Mouse (Mus musculus) neural tube, embryonic 12.5 days (tissue): Measurements from ENCODE around the gene Dsp. TPM values are rescaled to one million over a fixed set of nuclear protein-coding genes. Genes with fewer than 3 reads are reported as not detected.
A peak's percentile ranks its signal among the peaks of the same experiment; 100 is the strongest.

Experiments
- ATAC-seq: fragments of 200-750 bp; cut with Nextera tagmentation; 2 replicates; pipeline ENCODE4 v1.8.0; 2017; ENCODE audit warnings: low read depth, mild to moderate bottlenecking, moderate TSS enrichment, moderate library complexity; ENCODE audit not compliant: low FRiP score
- H3K27ac ChIP-seq: fragments of 300-500 bp; sonication (generic); 2 replicates; pipeline ENCODE4 v1.5.1; 2016
- H3K27me3 ChIP-seq: fragments of 300-500 bp; sonication (generic); replicated peaks from 2 replicates; pipeline ENCODE4 v1.6.1; 2016; ENCODE audit warnings: mild to moderate bottlenecking
- H3K36me3 ChIP-seq: fragments of 300-500 bp; sonication (generic); 2 replicates; pipeline ENCODE4 v1.6.1; 2016; ENCODE audit warnings: mild to moderate bottlenecking
- H3K4me1 ChIP-seq: fragments of 300-500 bp; sonication (generic); 2 replicates; pipeline ENCODE4 v1.6.1; 2016
- H3K4me2 ChIP-seq: fragments of 300-500 bp; sonication (generic); replicated peaks from 2 replicates; pipeline ENCODE4 v1.6.1; 2016; ENCODE audit warnings: mild to moderate bottlenecking
- H3K4me3 ChIP-seq: fragments of 300-500 bp; sonication (generic); 2 replicates; pipeline ENCODE4 v1.5.1; 2016
- H3K9ac ChIP-seq: fragments of 300-500 bp; sonication (generic); 2 replicates; pipeline ENCODE4 v1.6.1; 2016; ENCODE audit warnings: mild to moderate bottlenecking
- H3K9me3 ChIP-seq: fragments of 300-500 bp; sonication (generic); 2 replicates; pipeline ENCODE4 v1.6.1; 2016; ENCODE audit warnings: mild to moderate bottlenecking
- WGBS: fragments of 180-500 bp; shearing (Covaris S2); methylation state at CpG from one replicate; pipeline ENCODE4 v1.1.7; 2016; 5-methylcytosine and 5-hydroxymethylcytosine counted together
- polyA plus RNA-seq: library from polyadenylated mRNA; unstranded; fragments of >200 nt; fragmentation: Nextera tagmentation; extraction: Ambion mirVana; gene quantifications from 2 replicates; pipeline ENCODE4 v1.2.1, GENCODE M21; 2016

The Dsp gene
- polyA plus RNA-seq, 1 experiment from 2014 or later, result 0.61 TPM

- 82% methylated on average over 6 of the region's 6 CpGs for WGBS
Measured at GRCm38 (mm10) chr13:38201413-38201812, 50.3 kb downstream of the Dsp start.

DNA sequence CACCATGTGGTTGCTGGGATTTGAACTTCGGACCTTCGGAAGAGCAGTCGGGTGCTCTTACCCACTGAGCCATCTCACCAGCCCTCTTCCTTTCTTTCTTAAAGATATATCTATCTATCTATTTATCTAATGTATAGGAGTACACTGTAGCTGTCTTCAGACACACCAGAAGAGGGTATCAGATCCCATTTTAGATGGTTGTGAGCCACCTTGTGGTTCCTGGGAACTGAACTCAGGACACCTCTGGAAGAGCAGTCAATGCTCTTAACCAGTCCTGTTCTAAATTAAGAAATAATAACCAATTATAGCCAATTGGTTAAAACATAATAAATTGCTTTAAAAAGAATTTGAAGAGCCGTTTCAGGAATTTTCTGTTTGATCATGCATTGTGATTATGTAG lies 53.1 kb downstream of the Dsp start:
- peaks cover 12% of the 10 kb centered on the region for H3K4me1 ChIP-seq
- H3K9ac ChIP-seq, result no peak overlapping the region
- H3K4me2 ChIP-seq, result peak overlapping the region; percentile 59
- H3K4me3 ChIP-seq, result no peak overlapping the region
- no peaks in the 10 kb centered on the region for H3K27me3 ChIP-seq
- no peaks in the 10 kb centered on the region for H3K36me3 ChIP-seq
- H3K9me3 ChIP-seq, result no peaks in the 10 kb centered on the region
- WGBS, result 49% methylated on average over 4 of the region's 4 CpGs
- no peak for ATAC-seq
- H3K27ac ChIP-seq, result no peak overlapping the region

More at GRCm38 (mm10) chr13:38201413-38201812, 50.3 kb downstream of the Dsp start:
- Histone ChIP-seq H3K4me1 (peaks cover 8% of the 10 kb centered on the region), H3K27ac (no peak overlapping the region), H3K9me3 (peaks cover 9% of the 10 kb centered on the region; the same call in 1 of the 2 replicates), H3K27me3 (no peaks in the 10 kb centered on the region), H3K36me3 (no peaks in the 10 kb centered on the region), H3K4me3 (no peak overlapping the region), H3K9ac (no peak overlapping the region), H3K4me2 (no peak overlapping the region)
- ATAC-seq, result no peak

- Histone ChIP-seq H3K9me3 (no peaks in the 10 kb centered on the region), H3K27ac (peak within 1 kb of the TSS; percentile 80), H3K9ac (peak within 1 kb of the TSS; percentile 77), H3K36me3 (peaks cover 3% of the 10 kb centered on the region; the same call in 1 of the 2 replicates), H3K4me3 (peak within 1 kb of the TSS; percentile 83), H3K27me3 (no peaks in the 10 kb centered on the region), H3K4me2 (peak within 1 kb of the TSS; percentile 59), H3K4me1 (peaks cover 12% of the 10 kb centered on the region)
- WGBS, result under 1% methylated on average over 59 of the region's 59 CpGs
- ATAC-seq, result peak; percentile 99
Measured at GRCm38 (mm10) chr13:38204702-38205482, 53.8 kb downstream of the Dsp start, which contains the start of gene Snrnp48. Gene Snrnp48, plus strand, starts transcription at chr13:38204938.

- Histone ChIP-seq H3K4me2 (no peak overlapping the region), H3K9ac (no peak overlapping the region), H3K36me3 (peaks cover 41% of the 10 kb centered on the region), H3K4me1 (peaks cover 6% of the 10 kb centered on the region), H3K4me3 (no peak overlapping the region), H3K9me3 (no peaks in the 10 kb centered on the region), H3K27ac (no peak overlapping the region), H3K27me3 (no peaks in the 10 kb centered on the region)
- no peak for ATAC-seq
- WGBS, result 97% methylated on average over 5 of the region's 5 CpGs
Measured at GRCm38 (mm10) chr13:38211122-38211521, 60.0 kb downstream of the Dsp start.

DNA sequence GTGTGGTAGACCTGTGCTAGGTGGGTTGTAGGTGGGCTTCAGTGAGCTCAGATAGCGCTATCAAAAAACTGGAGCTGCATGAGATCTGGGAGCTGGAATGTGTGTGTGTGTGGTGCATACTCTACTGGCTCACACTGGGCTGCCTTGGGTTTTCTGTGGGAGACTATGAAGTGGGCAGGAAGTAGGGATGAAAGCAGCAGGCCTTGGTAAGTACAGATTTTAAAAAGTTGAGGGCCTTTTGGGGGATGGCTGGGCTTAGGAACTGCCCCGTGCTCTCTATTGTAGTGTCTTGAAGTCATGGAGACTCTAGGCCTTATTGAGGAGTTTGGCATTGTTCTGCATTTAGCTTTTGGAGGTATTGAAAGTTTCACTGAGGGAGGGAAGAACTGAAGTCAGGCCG lies 67.6 kb downstream of the Dsp start:
- no peaks in the 10 kb centered on the region for H3K4me1 ChIP-seq
- no peak overlapping the region for H3K9ac ChIP-seq
- H3K4me3 ChIP-seq, result no peak overlapping the region
- H3K9me3 ChIP-seq, result no peaks in the 10 kb centered on the region
- ATAC-seq, result no peak
- H3K27ac ChIP-seq, result no peak overlapping the region
- H3K4me2 ChIP-seq, result no peak overlapping the region
- H3K36me3 ChIP-seq, result peaks cover 76% of the 10 kb centered on the region
- WGBS, result 92% methylated on average over 3 of the region's 3 CpGs
- no peaks in the 10 kb centered on the region for H3K27me3 ChIP-seq

- Histone ChIP-seq H3K9me3 (no peaks in the 10 kb centered on the region), H3K4me1 (no peaks in the 10 kb centered on the region), H3K4me3 (no peak overlapping the region), H3K4me2 (no peak overlapping the region), H3K36me3 (peaks cover 85% of the 10 kb centered on the region), H3K27ac (no peak overlapping the region), H3K9ac (no peak overlapping the region), H3K27me3 (no peaks in the 10 kb centered on the region)
- WGBS, result 95% methylated on average over 6 of the region's 6 CpGs
- ATAC-seq, result no peak
Measured at GRCm38 (mm10) chr13:38220331-38220730, 69.2 kb downstream of the Dsp start.

DNA sequence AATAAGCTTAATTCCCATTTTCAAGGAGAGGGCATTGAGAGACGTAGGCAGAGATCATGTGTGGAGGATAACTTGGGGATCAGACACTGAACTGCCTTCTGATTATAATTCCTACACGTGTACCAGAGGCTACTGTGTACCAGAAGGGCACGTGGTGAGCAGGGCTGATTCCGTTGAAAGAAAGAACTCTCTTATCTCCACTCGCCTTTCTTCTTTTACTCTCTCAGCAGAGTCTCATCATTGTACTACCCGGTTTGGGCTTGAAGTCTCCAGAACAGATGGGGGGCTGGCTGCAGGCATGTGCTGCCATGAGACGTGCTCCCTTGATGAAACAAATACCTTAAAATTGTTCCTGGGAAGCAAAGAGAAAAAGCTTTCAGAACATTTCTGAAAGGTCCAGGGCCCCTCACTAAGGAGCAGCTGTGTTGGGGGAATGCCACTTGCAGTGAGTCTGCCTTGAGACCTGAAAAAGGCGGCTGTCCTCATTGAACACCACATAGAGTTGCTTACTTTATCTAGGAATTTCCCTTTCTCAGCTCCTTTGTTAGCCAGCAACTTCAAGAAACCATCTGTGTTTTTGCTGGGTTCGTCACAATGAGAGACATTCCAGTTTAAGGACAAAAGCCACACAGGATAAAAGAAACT lies 79.2 kb downstream of the Dsp start:
- no peaks in the 10 kb centered on the region for H3K4me1 ChIP-seq
- no peak overlapping the region for H3K27ac ChIP-seq
- no peaks in the 10 kb centered on the region for H3K27me3 ChIP-seq

DNA sequence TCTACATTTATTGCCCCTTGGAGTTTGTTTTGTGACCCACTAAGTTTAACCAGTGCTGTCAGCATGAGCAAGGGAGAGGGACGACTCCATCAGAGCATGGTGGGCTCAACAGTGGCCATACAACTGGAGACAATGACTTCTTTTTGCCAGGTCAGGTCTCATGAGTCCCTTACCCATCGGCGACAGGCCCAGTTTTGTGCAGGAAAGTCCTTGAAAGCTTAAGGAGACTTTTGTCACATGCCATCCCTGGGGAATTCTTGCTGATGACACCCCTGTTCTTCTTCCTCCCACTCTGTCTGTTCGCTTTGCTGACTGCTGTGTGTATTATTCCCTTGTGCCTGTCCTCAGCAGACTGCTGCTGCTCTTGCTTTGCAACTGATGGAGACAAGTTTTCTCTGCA lies 81.3 kb downstream of the Dsp start:
- Histone ChIP-seq H3K4me3 (no peak overlapping the region), H3K27ac (no peak overlapping the region), H3K4me1 (no peaks in the 10 kb centered on the region), H3K4me2 (no peak overlapping the region), H3K36me3 (peaks cover 28% of the 10 kb centered on the region), H3K9ac (no peak overlapping the region), H3K9me3 (peaks cover 11% of the 10 kb centered on the region; the same call in 1 of the 2 replicates), H3K27me3 (no peaks in the 10 kb centered on the region)
- WGBS, result 87% methylated on average over 4 of the region's 4 CpGs
- ATAC-seq, result no peak

More for the DNA sequence above, 79.2 kb downstream of the Dsp start:
- Histone ChIP-seq H3K4me2 (no peak overlapping the region), H3K9ac (no peak overlapping the region), H3K36me3 (peaks cover 35% of the 10 kb centered on the region), H3K4me3 (no peak overlapping the region), H3K9me3 (peaks cover 3% of the 10 kb centered on the region; the same call in 1 of the 2 replicates)
- no peak for ATAC-seq
- 79% methylated on average over 9 of the region's 9 CpGs for WGBS

DNA sequence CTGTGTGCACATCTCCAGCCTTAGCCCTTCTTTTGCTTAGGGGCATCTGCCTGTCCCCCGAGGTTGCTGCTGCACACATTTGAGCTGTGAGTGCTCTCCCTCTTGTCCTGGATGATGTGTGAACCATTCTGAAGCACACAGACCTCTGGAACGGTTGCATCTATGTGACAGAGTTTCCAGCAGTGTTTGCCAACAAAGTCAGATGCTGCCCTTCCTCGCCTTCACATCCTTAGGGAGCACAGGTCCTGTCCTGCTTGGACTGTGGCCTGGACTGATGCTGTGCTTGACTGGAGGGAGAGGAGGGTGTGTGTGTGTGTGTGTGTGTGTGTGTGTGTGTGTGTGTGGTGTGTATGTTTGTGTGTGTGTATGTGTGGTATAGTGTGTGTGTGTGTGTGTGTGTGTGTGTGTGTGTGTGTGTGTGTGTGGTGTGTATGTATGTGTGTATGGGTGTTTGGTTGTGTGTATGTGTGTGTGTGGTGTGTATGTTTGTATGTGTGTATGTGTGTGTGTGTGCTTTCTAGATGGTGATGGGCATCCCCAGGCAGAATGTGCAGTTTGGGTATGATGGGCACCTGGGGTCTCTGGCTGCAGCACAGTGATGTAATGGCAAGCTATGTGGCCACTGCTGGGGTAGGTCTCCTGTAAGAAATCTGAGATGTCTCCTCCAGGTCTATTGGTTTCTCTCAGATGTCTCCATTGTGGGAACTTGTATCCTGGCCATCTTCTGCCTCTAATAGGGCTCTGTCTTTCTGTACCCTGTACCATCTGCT lies 81.9 kb downstream of the Dsp start:
- peaks cover 11% of the 10 kb centered on the region; the same call in 1 of the 2 replicates for H3K9me3 ChIP-seq
- 81% methylated on average over 3 of the region's 3 CpGs for WGBS

GRCm38 (mm10) chr13:38234651-38235050 lies 83.6 kb downstream of the Dsp start:
- 76% methylated on average over 5 of the region's 5 CpGs for WGBS
- Histone ChIP-seq H3K9ac (no peak overlapping the region), H3K4me3 (no peak overlapping the region), H3K27ac (no peak overlapping the region), H3K4me2 (no peak overlapping the region), H3K36me3 (peaks cover 10% of the 10 kb centered on the region), H3K4me1 (no peaks in the 10 kb centered on the region), H3K9me3 (peaks cover 11% of the 10 kb centered on the region; the same call in 1 of the 2 replicates), H3K27me3 (no peaks in the 10 kb centered on the region)
- ATAC-seq, result no peak

More for the DNA sequence above, 81.9 kb downstream of the Dsp start:
- Histone ChIP-seq H3K9ac (no peak overlapping the region), H3K4me2 (no peak overlapping the region), H3K27me3 (no peaks in the 10 kb centered on the region), H3K4me3 (no peak overlapping the region), H3K4me1 (no peaks in the 10 kb centered on the region), H3K27ac (no peak overlapping the region), H3K36me3 (peaks cover 22% of the 10 kb centered on the region)
- no peak for ATAC-seq

DNA sequence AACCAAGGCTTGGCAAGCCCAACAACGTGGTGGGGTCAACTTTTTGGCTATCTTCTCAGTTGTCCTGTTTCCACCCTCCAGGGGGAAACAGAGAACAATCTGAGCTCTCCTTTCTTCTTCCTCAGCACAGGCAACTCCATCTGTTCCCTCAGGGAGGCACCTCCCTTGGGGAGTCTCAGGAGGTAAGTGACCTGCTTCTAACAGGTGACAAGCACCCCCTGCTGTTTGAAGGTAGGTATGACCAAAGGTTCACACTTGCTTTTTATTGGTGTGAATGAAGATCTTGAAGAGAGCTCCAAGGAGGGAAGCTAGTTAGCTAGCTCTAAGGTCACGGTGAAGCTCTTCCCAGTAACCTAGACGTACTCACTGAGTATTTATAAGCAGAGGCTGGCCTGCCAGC lies 84.3 kb downstream of the Dsp start:
- Histone ChIP-seq H3K27me3 (no peaks in the 10 kb centered on the region), H3K27ac (no peak overlapping the region), H3K9ac (no peak overlapping the region), H3K4me2 (no peak overlapping the region), H3K36me3 (peaks cover 7% of the 10 kb centered on the region), H3K9me3 (peaks cover 11% of the 10 kb centered on the region; the same call in 1 of the 2 replicates), H3K4me3 (no peak overlapping the region), H3K4me1 (no peaks in the 10 kb centered on the region)
- 78% methylated on average over 3 of the region's 3 CpGs for WGBS
- no peak for ATAC-seq

GRCm38 (mm10) chr13:38248151-38248550 lies 97.1 kb downstream of the Dsp start:
- H3K4me3 ChIP-seq, result no peak overlapping the region

More at GRCm38 (mm10) chr13:38248151-38248550, 97.1 kb downstream of the Dsp start:
- Histone ChIP-seq H3K4me1 (no peaks in the 10 kb centered on the region), H3K9me3 (no peaks in the 10 kb centered on the region), H3K36me3 (no peaks in the 10 kb centered on the region), H3K27ac (no peak overlapping the region), H3K27me3 (no peaks in the 10 kb centered on the region), H3K4me2 (no peak overlapping the region), H3K9ac (no peak overlapping the region)
- no peak for ATAC-seq
- 82% methylated on average over 5 of the region's 5 CpGs for WGBS
